Mouse (Mus musculus) thymus, adult 2 months (tissue): ENCODE data around the gene Prdm16.

Experiments used
- CTCF ChIP-seq: fragments of 200-500 bp; IDR thresholded peaks from 2 replicates; pipeline ENCODE4 v1.5.1; 2012; ENCODE audit warnings: mild to moderate bottlenecking, control low read depth, low read length, moderate library complexity, borderline replicate concordance; ENCODE audit not compliant: control insufficient read depth, poor library complexity, insufficient read depth; ENCODE audit errors: extremely low read depth
- POLR2A ChIP-seq: fragments of 200-500 bp; IDR thresholded peaks from 2 replicates; pipeline ENCODE4 v1.6.1; 2012; ENCODE audit warnings: mild to moderate bottlenecking, low read length, control low read depth, moderate library complexity; ENCODE audit not compliant: control insufficient read depth, poor library complexity, insufficient read depth; ENCODE audit errors: extremely low read depth

DNA sequence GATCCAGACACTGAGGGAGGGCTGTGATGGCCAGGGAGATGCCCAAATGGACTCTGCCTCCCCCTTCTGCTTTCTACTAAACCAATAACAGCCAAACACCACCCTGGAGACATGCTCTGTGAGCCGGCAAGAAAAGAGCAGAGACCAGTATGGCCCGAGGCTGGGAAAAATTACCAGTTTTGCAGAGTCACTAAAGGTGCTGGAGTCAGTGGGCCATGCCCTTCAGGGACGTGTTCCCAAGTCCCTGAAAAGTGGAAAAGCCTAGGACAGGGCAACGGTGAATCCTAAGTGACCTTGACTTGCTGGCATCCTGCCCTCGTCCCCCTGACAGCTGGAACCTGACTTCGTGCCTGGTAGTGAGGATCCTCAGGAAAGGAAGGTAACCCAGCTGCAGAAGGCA is 5.8 kb upstream of the Prdm16 start:
- TF ChIP-seq CTCF (no peak), POLR2A (no peak)
